Mouse (Mus musculus): ENCODE data around the gene Prr5. TPM values are rescaled to one million over a fixed set of nuclear protein-coding genes. Genes with fewer than 3 reads are reported as not detected.
"Not testable (repeated sequence)": the region's sequence is repeated elsewhere in the genome, so short reads cannot be mapped to it uniquely, and the experiment has no call there.

The Prr5 gene
- polyA plus RNA-seq, 1 experiment from 2014 or later: 17.1 TPM

- H3K9me3 ChIP-seq (replicated peaks): no peaks in the 10 kb centered on the region
- peak overlapping the region; percentile 23; the same call in 1 of the 2 replicates for H3K27ac ChIP-seq (replicated peaks)
- no peak overlapping the region for H3K4me3 ChIP-seq
- H3K36me3 ChIP-seq: no peaks in the 10 kb centered on the region
- peaks cover 18% of the 10 kb centered on the region for H3K4me1 ChIP-seq
- WGBS: 74% methylated on average over 14 of the region's 14 CpGs
- DNase-seq (ENCODE audit: low spot score): no peak
- H3K27me3 ChIP-seq (ENCODE audit: low read depth, poor library complexity, severe bottlenecking): peaks cover 40% of the 10 kb centered on the region
Measured at GRCm38 (mm10) chr15:84712566-84713405, 43.4 kb downstream of the Prr5 start.

GRCm38 (mm10) chr15:84714730-84715129 lies 45.3 kb downstream of the Prr5 start:
- DNase-seq (ENCODE audit: low spot score): peak; percentile 82
- Histone ChIP-seq H3K4me1 (peaks cover 21% of the 10 kb centered on the region), H3K36me3 (no peaks in the 10 kb centered on the region), H3K27me3 (ENCODE audit: low read depth, poor library complexity, severe bottlenecking) (peaks cover 59% of the 10 kb centered on the region), H3K9me3 (replicated peaks) (no peaks in the 10 kb centered on the region), H3K27ac (replicated peaks) (peak overlapping the region; percentile 75), H3K4me3 (peak overlapping the region; percentile 43)
- 1% methylated on average over 17 of the region's 17 CpGs for WGBS

- WGBS: 48% methylated on average over 11 of the region's 11 CpGs
- DNase-seq (ENCODE audit: low spot score): no peak
- peaks cover 25% of the 10 kb centered on the region for H3K4me1 ChIP-seq
- H3K27me3 ChIP-seq (ENCODE audit: low read depth, poor library complexity, severe bottlenecking): peaks cover 63% of the 10 kb centered on the region
- H3K4me3 ChIP-seq: peak overlapping the region; percentile 43; the same call in 1 of the 2 replicates
- H3K9me3 ChIP-seq (replicated peaks): no peaks in the 10 kb centered on the region
- peak overlapping the region; percentile 75 for H3K27ac ChIP-seq (replicated peaks)
- H3K36me3 ChIP-seq: no peaks in the 10 kb centered on the region
Measured at GRCm38 (mm10) chr15:84715132-84715531, 45.7 kb downstream of the Prr5 start.

- H3K9me3 ChIP-seq (replicated peaks); H3K27ac ChIP-seq (replicated peaks); DNase-seq (ENCODE audit: low spot score); H3K4me3 ChIP-seq; H3K36me3 ChIP-seq: not testable (repeated sequence)
- Histone ChIP-seq H3K27me3 (ENCODE audit: low read depth, poor library complexity, severe bottlenecking) (peaks cover 79% of the 10 kb centered on the region), H3K4me1 (peaks cover 31% of the 10 kb centered on the region)
- WGBS: 65% methylated on average over 6 of the region's 6 CpGs
Measured at GRCm38 (mm10) chr15:84717570-84718270, 48.3 kb downstream of the Prr5 start.

- peaks cover 74% of the 10 kb centered on the region for H3K27me3 ChIP-seq (ENCODE audit: low read depth, poor library complexity, severe bottlenecking)
- WGBS: 72% methylated on average over 3 of the region's 3 CpGs
- peaks cover 30% of the 10 kb centered on the region for H3K4me1 ChIP-seq
- DNase-seq (ENCODE audit: low spot score): no peak
- H3K36me3 ChIP-seq: no peaks in the 10 kb centered on the region
- H3K27ac ChIP-seq (replicated peaks): no peak overlapping the region
- no peaks in the 10 kb centered on the region for H3K9me3 ChIP-seq (replicated peaks)
- H3K4me3 ChIP-seq: no peak overlapping the region
Measured at GRCm38 (mm10) chr15:84718785-84719184, 49.4 kb downstream of the Prr5 start.

GRCm38 (mm10) chr15:84719791-84720190 lies 50.4 kb downstream of the Prr5 start, which contains the start of gene Arhgap8:
TSS of gene Arhgap8 (plus strand) at chr15:84720052.
- DNase-seq (ENCODE audit: low spot score): no peak
- Histone ChIP-seq H3K27me3 (ENCODE audit: low read depth, poor library complexity, severe bottlenecking) (peaks cover 64% of the 10 kb centered on the region), H3K4me1 (peaks cover 25% of the 10 kb centered on the region), H3K27ac (replicated peaks) (0 out of 2 replicates have a peak within 1 kb of the TSS, but pooled peaks have one; percentile 4), H3K4me3 (peak within 1 kb of the TSS; percentile 46), H3K36me3 (no peaks in the 10 kb centered on the region), H3K9me3 (replicated peaks) (no peaks in the 10 kb centered on the region)
- WGBS: under 1% methylated on average over 24 of the region's 24 CpGs

- H3K27me3 ChIP-seq (ENCODE audit: low read depth, poor library complexity, severe bottlenecking): peaks cover 59% of the 10 kb centered on the region
- peak overlapping the region; percentile 46 for H3K4me3 ChIP-seq
- peaks cover 18% of the 10 kb centered on the region for H3K4me1 ChIP-seq
- no peaks in the 10 kb centered on the region for H3K9me3 ChIP-seq (replicated peaks)
- no peaks in the 10 kb centered on the region for H3K36me3 ChIP-seq
- peak; percentile 54 for DNase-seq (ENCODE audit: low spot score)
- 0 out of 2 replicates have a peak overlapping the region, but pooled peaks have one; percentile 4 for H3K27ac ChIP-seq (replicated peaks)
- 4% methylated on average over 33 of the region's 33 CpGs for WGBS
Measured at GRCm38 (mm10) chr15:84720291-84721204, 51.1 kb downstream of the Prr5 start.

GRCm38 (mm10) chr15:84723656-84724055 lies 54.2 kb downstream of the Prr5 start:
- not testable (repeated sequence) for DNase-seq (ENCODE audit: low spot score); H3K4me3 ChIP-seq; H3K27ac ChIP-seq (replicated peaks); H3K9me3 ChIP-seq (replicated peaks); H3K36me3 ChIP-seq
- Histone ChIP-seq H3K4me1 (peaks cover 23% of the 10 kb centered on the region), H3K27me3 (ENCODE audit: low read depth, poor library complexity, severe bottlenecking) (peaks cover 42% of the 10 kb centered on the region)
- WGBS: 84% methylated on average over 1 of the region's 1 CpGs

- no peaks in the 10 kb centered on the region for H3K36me3 ChIP-seq
- H3K27ac ChIP-seq (replicated peaks): no peak overlapping the region
- no peak for DNase-seq (ENCODE audit: low spot score)
- peaks cover 36% of the 10 kb centered on the region for H3K27me3 ChIP-seq (ENCODE audit: low read depth, poor library complexity, severe bottlenecking)
- WGBS: 77% methylated on average over 4 of the region's 4 CpGs
- no peaks in the 10 kb centered on the region for H3K9me3 ChIP-seq (replicated peaks)
- peaks cover 23% of the 10 kb centered on the region for H3K4me1 ChIP-seq
- H3K4me3 ChIP-seq: no peak overlapping the region
Measured at GRCm38 (mm10) chr15:84724199-84724598, 54.8 kb downstream of the Prr5 start.

GRCm38 (mm10) chr15:84729685-84730084 lies 60.3 kb downstream of the Prr5 start:
- no peaks in the 10 kb centered on the region for H3K36me3 ChIP-seq
- H3K4me1 ChIP-seq: peaks cover 11% of the 10 kb centered on the region
- no peak overlapping the region for H3K27ac ChIP-seq (replicated peaks)
- no peak overlapping the region for H3K4me3 ChIP-seq
- 79% methylated on average over 6 of the region's 6 CpGs for WGBS
- H3K9me3 ChIP-seq (replicated peaks): no peaks in the 10 kb centered on the region
- no peaks in the 10 kb centered on the region for H3K27me3 ChIP-seq (ENCODE audit: low read depth, poor library complexity, severe bottlenecking)
- no peak for DNase-seq (ENCODE audit: low spot score)

- Histone ChIP-seq H3K27me3 (ENCODE audit: low read depth, poor library complexity, severe bottlenecking) (no peaks in the 10 kb centered on the region), H3K4me1 (peaks cover 11% of the 10 kb centered on the region), H3K27ac (replicated peaks) (no peak overlapping the region), H3K36me3 (no peaks in the 10 kb centered on the region), H3K4me3 (no peak overlapping the region), H3K9me3 (replicated peaks) (no peaks in the 10 kb centered on the region)
- WGBS: 80% methylated on average over 1 of the region's 1 CpGs
- DNase-seq (ENCODE audit: low spot score): no peak
Measured at GRCm38 (mm10) chr15:84730893-84731292, 61.5 kb downstream of the Prr5 start.
